Mouse (Mus musculus) MEL (cell line): ENCODE data around the gene Smc3. TPM values are rescaled to one million over a fixed set of nuclear protein-coding genes. Genes with fewer than 3 reads are reported as not detected.
A peak's percentile ranks its signal among the peaks of the same experiment; 100 is the strongest.

Source experiments
- DNase-seq: peaks from one replicate; pipeline ENCODE4 v3.0.0; 2011; ENCODE audit warnings: low read depth, low spot score
- H3K27ac ChIP-seq: 2 replicates; pipeline ENCODE4 v1.5.1; 2012; ENCODE audit warnings: low read depth, mild to moderate bottlenecking, control low read depth, low read length, moderate library complexity; ENCODE audit not compliant: control insufficient read depth
- H3K27me3 ChIP-seq, 2 experiments: fragments of 150-350 bp in 1 of 2; sonication (generic) in 1 of 2; 2 replicates each; pipeline ENCODE4 v1.6.1; 2012; ENCODE audit warnings: low read length in 2 of 2, mild to moderate bottlenecking in 2 of 2, improper control_type of control experiment in 1 of 2, moderate library complexity in 1 of 2; ENCODE audit not compliant: insufficient read depth in 2 of 2, control insufficient read depth in 1 of 2
- H3K36me3 ChIP-seq, 2 experiments: 2 replicates each; pipeline ENCODE4 v1.6.1; 2012 to 2014; ENCODE audit warnings: low read length in 2 of 2, improper control_type of control experiment in 1 of 2, inconsistent platforms in 1 of 2, mild to moderate bottlenecking in 1 of 2; ENCODE audit not compliant: insufficient read depth in 2 of 2, control insufficient read depth in 1 of 2
- H3K4me1 ChIP-seq, 2 experiments: fragments of 150-350 bp in 1 of 2; sonication (generic) in 1 of 2; 2 replicates each; pipeline ENCODE4 v1.6.1; 2012; ENCODE audit warnings: low read length in 2 of 2, improper control_type of control experiment in 1 of 2, mild to moderate bottlenecking in 1 of 2; ENCODE audit not compliant: insufficient read depth in 2 of 2, control insufficient read depth in 1 of 2
- H3K4me3 ChIP-seq, 2 experiments: fragments of 150-350 bp in 1 of 2; sonication (generic) in 1 of 2; 2 replicates each; pipeline ENCODE4 v1.5.1; 2012; ENCODE audit warnings: low read depth in 2 of 2, low read length in 2 of 2, mild to moderate bottlenecking in 2 of 2, moderate library complexity in 2 of 2, control low read depth in 1 of 2, improper control_type of control experiment in 1 of 2; ENCODE audit not compliant: control insufficient read depth in 1 of 2, insufficient read depth in 1 of 2
- H3K79me2 ChIP-seq: 2 replicates; pipeline ENCODE4 v1.6.1; 2012; ENCODE audit warnings: mild to moderate bottlenecking, low read length, moderate library complexity; ENCODE audit not compliant: control insufficient read depth, poor library complexity, insufficient read depth
- H3K9ac ChIP-seq: 2 replicates; pipeline ENCODE4 v1.6.1; 2012; ENCODE audit warnings: low read depth, mild to moderate bottlenecking, control low read depth, low read length, moderate library complexity; ENCODE audit not compliant: control insufficient read depth, poor library complexity, severe bottlenecking
- H3K9me3 ChIP-seq: fragments of 150-350 bp; sonication (generic); replicated peaks from 2 replicates; pipeline ENCODE4 v1.6.1; 2012; ENCODE audit warnings: mild to moderate bottlenecking, low read length, improper control_type of control experiment, moderate library complexity; ENCODE audit not compliant: insufficient read depth
- BHLHE40 ChIP-seq: IDR thresholded peaks from 2 replicates; pipeline ENCODE4 v1.6.1; 2012; ENCODE audit warnings: low read depth, mild to moderate bottlenecking, inconsistent platforms, low read length, improper control_type of control experiment, borderline replicate concordance
- CHD1 ChIP-seq: IDR thresholded peaks from 2 replicates; pipeline ENCODE4 v1.6.1; 2012; ENCODE audit warnings: low read depth, mild to moderate bottlenecking, inconsistent platforms, low read length, improper control_type of control experiment
- CHD2 ChIP-seq: IDR thresholded peaks from 2 replicates; pipeline ENCODE4 v1.6.1; 2011; ENCODE audit warnings: low read length, improper control_type of control experiment
- CTCF ChIP-seq, 3 experiments: IDR thresholded peaks in 2 of 3; conservative IDR thresholded peaks in 1 of 3; 2 replicates each; pipeline ENCODE4 v1.5.1; 2011 to 2012; ENCODE audit warnings: low read length in 3 of 3, low read depth in 2 of 3, mild to moderate bottlenecking in 2 of 3, improper control_type of control experiment in 1 of 3, inconsistent platforms in 1 of 3, mixed read lengths in 1 of 3, moderate library complexity in 1 of 3; ENCODE audit not compliant: control insufficient read depth in 1 of 3, insufficient read depth in 1 of 3, poor library complexity in 1 of 3, severe bottlenecking in 1 of 3
- EP300 ChIP-seq, 2 experiments: IDR thresholded peaks; 2 replicates each; pipeline ENCODE4 v1.6.1; 2011; ENCODE audit warnings: improper control_type of control experiment in 2 of 2, low read length in 2 of 2, low read depth in 1 of 2, mild to moderate bottlenecking in 1 of 2
- ETS1 ChIP-seq: IDR thresholded peaks from 2 replicates; pipeline ENCODE4 v1.6.1; 2012; ENCODE audit warnings: low read depth, mild to moderate bottlenecking, inconsistent platforms, low read length, improper control_type of control experiment, moderate library complexity
- KAT2A ChIP-seq: conservative IDR thresholded peaks from 2 replicates; pipeline ENCODE4 v1.6.1; 2012; ENCODE audit warnings: low read depth, low read length, improper control_type of control experiment, inconsistent platforms
- MAFK ChIP-seq: IDR thresholded peaks from 2 replicates; pipeline ENCODE4 v1.6.1; 2011; ENCODE audit warnings: low read depth, mild to moderate bottlenecking, low read length, improper control_type of control experiment, borderline replicate concordance
- MAX ChIP-seq: IDR thresholded peaks from 2 replicates; pipeline ENCODE4 v1.6.1; 2011; ENCODE audit warnings: low read length, improper control_type of control experiment
- MAZ ChIP-seq: IDR thresholded peaks from 2 replicates; pipeline ENCODE4 v1.6.1; 2012; ENCODE audit warnings: low read depth, mild to moderate bottlenecking, inconsistent platforms, low read length, improper control_type of control experiment
- MXI1 ChIP-seq: IDR thresholded peaks from 2 replicates; pipeline ENCODE4 v1.6.1; 2011; ENCODE audit warnings: mild to moderate bottlenecking, low read depth, low read length, improper control_type of control experiment
- NRF1 ChIP-seq: IDR thresholded peaks from 2 replicates; pipeline ENCODE4 v1.6.1; 2014; ENCODE audit warnings: low read depth, mild to moderate bottlenecking, inconsistent platforms, low read length, improper control_type of control experiment, moderate library complexity; ENCODE audit not compliant: poor library complexity, insufficient read depth, severe bottlenecking
- POLR2AphosphoS5 ChIP-seq: IDR thresholded peaks from 2 replicates; pipeline ENCODE4 v1.6.1; 2012; ENCODE audit warnings: low read depth, borderline replicate concordance, mild to moderate bottlenecking, inconsistent platforms, low read length, moderate library complexity, mixed read lengths
- SIN3A ChIP-seq: IDR thresholded peaks from 2 replicates; pipeline ENCODE4 v1.6.1; 2012; ENCODE audit warnings: low read length, improper control_type of control experiment, inconsistent platforms
- SMC3 ChIP-seq: IDR thresholded peaks from 2 replicates; pipeline ENCODE4 v1.6.1; 2011; ENCODE audit warnings: low read depth, low read length, improper control_type of control experiment
- USF1 ChIP-seq: IDR thresholded peaks from 2 replicates; pipeline ENCODE4 v1.6.1; 2014; ENCODE audit warnings: low read depth, mild to moderate bottlenecking, inconsistent platforms, low read length, improper control_type of control experiment, moderate library complexity
- ZC3H11A ChIP-seq: IDR thresholded peaks from 2 replicates; pipeline ENCODE4 v1.6.1; 2012; ENCODE audit warnings: low read depth, mild to moderate bottlenecking, inconsistent platforms, low read length, improper control_type of control experiment
- ZNF384 ChIP-seq: IDR thresholded peaks from 2 replicates; pipeline ENCODE4 v1.6.1; 2012; ENCODE audit warnings: low read depth, mild to moderate bottlenecking, inconsistent platforms, low read length, improper control_type of control experiment
- polyA plus RNA-seq, 2 experiments: library from polyadenylated mRNA; stranded (reverse) in 1 of 2; unstranded in 1 of 2; fragments of >175 nt in 1 of 2; fragments of >200 nt in 1 of 2; gene quantifications; 2 replicates each; pipeline versions ENCODE4 v1.2.1 to v1.2.4; 2012; ENCODE audit warnings: low replicate concordance in 2 of 2, low read depth in 1 of 2; ENCODE audit not compliant: insufficient read length in 2 of 2, insufficient read depth in 1 of 2, missing spikeins in 1 of 2
- total RNA-seq: library from RNA; depleted of rRNA; stranded (reverse); fragments of 300-350 nt; gene quantifications from 2 replicates; pipeline ENCODE4 v1.2.3, GENCODE M21; 2012

The Smc3 gene
- total and polyA plus RNA-seq, 3 experiments: 100 to 129 (median 118) TPM

GRCm38 (mm10) chr19:53649361-53649760 is 49.2 kb downstream of the Smc3 start:
- Histone ChIP-seq H3K36me3 (peaks cover 0 to 13% of the 10 kb centered on the region in 2 experiments; a peak in 2 of 4 replicates), H3K27ac (no peak overlapping the region)

GRCm38 (mm10) chr19:53649802-53650201 is 49.6 kb downstream of the Smc3 start:
- Histone ChIP-seq H3K36me3 (peaks cover 0 to 9% of the 10 kb centered on the region in 2 experiments; a peak in 2 of 4 replicates), H3K27ac (no peak overlapping the region), H3K4me1 (peaks cover 0 to 4% of the 10 kb centered on the region in 2 experiments; a peak in 1 of 4 replicates), H3K27me3 (no peaks in the 10 kb centered on the region), H3K4me3 (no peak overlapping the region), H3K9ac (no peak overlapping the region), H3K79me2 (no peaks in the 10 kb centered on the region), H3K9me3 (no peaks in the 10 kb centered on the region)
- TF ChIP-seq MAX (no peak), ZNF384 (no peak), SIN3A (no peak), POLR2AphosphoS5 (no peak), MXI1 (no peak), BHLHE40 (no peak), NRF1 (no peak), ETS1 (no peak), KAT2A (no peak), ZC3H11A (no peak), EP300 (IDR thresholded peaks at IDR 0.05; ENCODE audit: low read depth in 1 of 2, low read length in 2 of 2) (no peak), CHD1 (no peak), USF1 (no peak), CHD2 (no peak), SMC3 (no peak), MAZ (no peak)
- DNase-seq: peak; percentile 49

More at GRCm38 (mm10) chr19:53649361-53649760, 49.2 kb downstream of the Smc3 start:
- Histone ChIP-seq H3K9me3 (no peaks in the 10 kb centered on the region), H3K4me3 (no peak overlapping the region), H3K79me2 (no peaks in the 10 kb centered on the region), H3K4me1 (peaks cover 0 to 4% of the 10 kb centered on the region in 2 experiments; a peak in 1 of 4 replicates), H3K27me3 (no peaks in the 10 kb centered on the region), H3K9ac (no peak overlapping the region)
- no peak for DNase-seq
- no peak for TF ChIP-seq MAFK
- TF ChIP-seq CHD1: no peak
- no peak for TF ChIP-seq CHD2
- peak in 1 of 3 experiments; percentile 0; a peak in 3 of 6 replicates for TF ChIP-seq CTCF (IDR thresholded peaks at IDR 0.05 in 2 of 3, conservative IDR thresholded peaks at IDR 0.05 in 1 of 3; ENCODE audit: control insufficient read depth in 1 of 3, insufficient read depth in 1 of 3, low read depth in 2 of 3, low read length in 3 of 3, poor library complexity in 1 of 3, severe bottlenecking in 1 of 3)
- TF ChIP-seq, all 39 proteins: peak for 1
